Mouse (Mus musculus): ENCODE data around the gene Dynlt1c. TPM values are rescaled to one million over a fixed set of nuclear protein-coding genes. Genes with fewer than 3 reads are reported as not detected.
A peak's percentile ranks its signal among the peaks of the same experiment; 100 is the strongest.
"Not testable (repeated sequence)": the region's sequence is repeated elsewhere in the genome, so short reads cannot be mapped to it uniquely, and the experiment has no call there.

Gene Dynlt1c
- total RNA-seq, 2 experiments from 2014 or later, result 17.4 to 22.6 TPM

- not testable (repeated sequence) for DNase-seq (ENCODE audit: low spot score in 2 of 2)
Observed at GRCm38 (mm10) chr17:6653341-6653946, 52.0 kb downstream of the Dynlt1c start.

- peak; percentile 53 to 67 for DNase-seq (ENCODE audit: low spot score in 2 of 2)
Observed at GRCm38 (mm10) chr17:6655087-6655511, 53.6 kb downstream of the Dynlt1c start.

GRCm38 (mm10) chr17:6655567-6656281, 54.3 kb downstream of the Dynlt1c start, which contains the start of gene Dynlt1f:
Dynlt1f (minus strand) TSS chr17:6655900.
- DNase-seq (ENCODE audit: low spot score in 2 of 2), result peak in 1 of 2 experiments; percentile 49

- not testable (repeated sequence) for DNase-seq (ENCODE audit: low spot score in 2 of 2)
Observed at GRCm38 (mm10) chr17:6656471-6656870, 55.0 kb downstream of the Dynlt1c start.

GRCm38 (mm10) chr17:6658801-6659200, 57.3 kb downstream of the Dynlt1c start, which contains the start of gene Sytl3:
Sytl3 (plus strand) TSS chr17:6659093.
- DNase-seq (ENCODE audit: low spot score in 2 of 2), result not testable (repeated sequence)

Other genes starting within 250 kb of the Dynlt1c start
- 10 to 100 TPM; 38.0 to 39.8 TPM for gene Dynlt1b, start 171.6 kb upstream of the Dynlt1c start, total RNA-seq (2021)
- 10 to 100 TPM; 22.7 to 28.9 TPM for gene Dynlt1f, start 54.2 kb downstream of the Dynlt1c start, total RNA-seq (2021)
- 1 to 10 TPM in 1 of 2 experiments, under 1 TPM in 1; 0.80 to 1.3 TPM for gene Sytl3, start 57.4 kb downstream of the Dynlt1c start, total RNA-seq (2021)
- gene Ezr, start 181.1 kb downstream of the Dynlt1c start, total RNA-seq (2021), result 10 to 100 TPM; 42.4 to 46.8 TPM